8 mouse cellular contexts compared by ENCODE assay signal in the genomic region with DNA sequence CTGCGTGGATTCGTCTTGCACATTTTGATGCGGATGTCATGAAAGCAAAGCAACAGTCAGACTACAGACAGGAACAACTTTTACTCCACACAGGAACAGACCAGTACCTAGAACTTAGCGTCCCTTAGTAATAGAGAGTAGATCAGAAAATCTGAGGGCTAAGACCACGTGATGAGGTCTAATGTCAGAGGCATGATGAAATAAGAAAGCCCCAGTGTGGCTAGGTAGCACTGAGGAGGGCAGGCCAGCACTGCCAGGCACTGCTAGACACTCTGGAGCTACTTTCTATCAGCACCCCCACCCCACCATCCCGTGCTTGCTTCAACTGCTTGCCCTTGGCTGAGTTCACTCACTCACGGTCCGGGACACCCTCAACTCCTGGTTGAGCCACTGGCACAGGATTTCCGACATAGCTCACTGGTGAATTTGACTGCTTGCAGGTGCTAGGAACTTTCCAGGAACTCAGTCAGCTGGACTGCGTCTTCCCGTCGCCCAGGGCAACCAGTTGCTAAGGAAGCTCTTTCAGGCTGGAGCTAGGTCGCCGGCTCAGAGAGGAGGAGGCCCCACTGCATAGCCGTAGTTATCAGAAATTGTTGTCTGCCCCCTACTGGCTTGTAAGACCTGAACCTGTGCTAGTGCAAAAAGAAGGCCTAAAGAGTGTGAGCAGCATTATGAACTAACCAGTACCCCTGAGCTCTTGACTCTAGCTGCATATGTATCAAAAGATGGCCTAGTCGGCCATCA. TPM values are rescaled to one million over a fixed set of nuclear protein-coding genes. Genes with fewer than 3 reads are reported as not detected.
DNase-seq lines count a peak whose midpoint lies in the region; ATAC-seq and TF ChIP-seq lines count a peak whose summit lies in the region.

A gene (minus strand): TSS at position 510 of the 744 bp plus-strand sequence.

- H3K27ac ChIP-seq in brown adipose tissue, adult 24 weeks (replicated peaks; ENCODE audit: low read depth, low read length): no peak within 1 kb of the TSS
- no peak within 1 kb of the TSS for H3K27ac ChIP-seq in forebrain, embryonic 11.5 days (ENCODE audit: low read depth, low read length)
- no peak within 1 kb of the TSS for H3K27ac ChIP-seq in heart, postnatal 0 days (ENCODE audit: low read depth)
- no peak within 1 kb of the TSS for H3K27ac ChIP-seq in liver, embryonic 12.5 days
- H3K27ac ChIP-seq in stomach, embryonic 14.5 days (ENCODE audit: low read length): no peak within 1 kb of the TSS

- no peak for TF ChIP-seq EP300 in heart, postnatal 0 days (IDR thresholded peaks at IDR 0.05; ENCODE audit: low read depth)

- H3K27me3 ChIP-seq in forebrain, embryonic 11.5 days (ENCODE audit: control insufficient read depth, insufficient read depth, low read length): no peaks in the 10 kb centered on the region
- H3K27me3 ChIP-seq in heart, postnatal 0 days (ENCODE audit: control insufficient read depth, insufficient read depth, low read length): no peaks in the 10 kb centered on the region
- H3K27me3 ChIP-seq in liver, embryonic 12.5 days (replicated peaks): no peaks in the 10 kb centered on the region
- no peaks in the 10 kb centered on the region for H3K27me3 ChIP-seq in stomach, embryonic 14.5 days (ENCODE audit: control insufficient read depth, insufficient read depth, low read length)

- peak within 1 kb of the TSS; percentile 46 for H3K4me2 ChIP-seq in forebrain, embryonic 11.5 days (ENCODE audit: low read depth, low read length, severe bottlenecking)
- peak within 1 kb of the TSS; percentile 51 for H3K4me2 ChIP-seq in heart, postnatal 0 days (ENCODE audit: low read depth, low read length)
- peak within 1 kb of the TSS; percentile 58 for H3K4me2 ChIP-seq in liver, embryonic 12.5 days
- H3K4me2 ChIP-seq in stomach, embryonic 14.5 days (replicated peaks; ENCODE audit: low read depth, low read length): no peak within 1 kb of the TSS; the same call in 1 of the 2 replicates

- no peaks in the 10 kb centered on the region for H3K9me3 ChIP-seq in forebrain, embryonic 11.5 days (ENCODE audit: control insufficient read depth, low read length)
- no peaks in the 10 kb centered on the region for H3K9me3 ChIP-seq in heart, postnatal 0 days (replicated peaks; ENCODE audit: control insufficient read depth, low read length)
- no peaks in the 10 kb centered on the region for H3K9me3 ChIP-seq in liver, embryonic 12.5 days (replicated peaks)
- no peaks in the 10 kb centered on the region for H3K9me3 ChIP-seq in stomach, embryonic 14.5 days (ENCODE audit: control insufficient read depth, low read depth, low read length)

- no peak within 1 kb of the TSS for H3K9ac ChIP-seq in forebrain, embryonic 11.5 days (ENCODE audit: low read length)
- no peak within 1 kb of the TSS for H3K9ac ChIP-seq in heart, postnatal 0 days (replicated peaks; ENCODE audit: low read depth, low read length)
- H3K9ac ChIP-seq in liver, embryonic 12.5 days: no peak within 1 kb of the TSS
- H3K9ac ChIP-seq in stomach, embryonic 14.5 days (replicated peaks; ENCODE audit: low read depth, low read length): no peak within 1 kb of the TSS

- H3K36me3 ChIP-seq in forebrain, embryonic 11.5 days (ENCODE audit: control insufficient read depth, insufficient read depth, low read length): no peaks in the 10 kb centered on the region
- no peaks in the 10 kb centered on the region for H3K36me3 ChIP-seq in heart, postnatal 0 days (replicated peaks; ENCODE audit: control insufficient read depth, insufficient read depth, low read length)
- H3K36me3 ChIP-seq in liver, embryonic 12.5 days: no peaks in the 10 kb centered on the region
- no peaks in the 10 kb centered on the region for H3K36me3 ChIP-seq in stomach, embryonic 14.5 days (ENCODE audit: control insufficient read depth, insufficient read depth, low read length)

- WGBS in forebrain, embryonic 11.5 days: 28% methylated on average over 15 of the region's 16 CpGs
- WGBS in heart, postnatal 0 days: 21% methylated on average over 16 of the region's 16 CpGs
- WGBS in liver, embryonic 12.5 days (ENCODE audit: insufficient replicate concordance): 23% methylated on average over 15 of the region's 16 CpGs
- WGBS in stomach, embryonic 14.5 days: 27% methylated on average over 16 of the region's 16 CpGs

- TF ChIP-seq CTCF in heart, postnatal 0 days (IDR thresholded peaks at IDR 0.05; ENCODE audit: low read depth): peak; percentile 30

- peak within 1 kb of the TSS; percentile 32; the same call in 1 of the 2 replicates for H3K4me3 ChIP-seq in brown adipose tissue, adult 24 weeks (ENCODE audit: insufficient read depth, low read depth, low read length)
- peak within 1 kb of the TSS; percentile 19; the same call in 1 of the 2 replicates for H3K4me3 ChIP-seq in forebrain, embryonic 11.5 days (ENCODE audit: low read depth, low read length)
- peak within 1 kb of the TSS; percentile 31 for H3K4me3 ChIP-seq in heart, postnatal 0 days (ENCODE audit: low read depth, low read length)
- peak within 1 kb of the TSS; percentile 38 for H3K4me3 ChIP-seq in liver, embryonic 12.5 days
- H3K4me3 ChIP-seq in stomach, embryonic 14.5 days (ENCODE audit: low read depth, low read length): 0 out of 2 replicates have a peak within 1 kb of the TSS, but pooled peaks have one; percentile 5

- ATAC-seq in CD4-positive, CD25-positive, alpha-beta regulatory T cell, adult 4 months: peak; percentile 95
- peak; percentile 94 for ATAC-seq in forebrain, embryonic 11.5 days (replicated peaks; ENCODE audit: low FRiP score)
- peak; percentile 77 for ATAC-seq in heart, postnatal 0 days (ENCODE audit: insufficient read depth, low read depth)
- ATAC-seq in liver, embryonic 12.5 days: peak; percentile 74
- peak; percentile 84 for ATAC-seq in stomach, embryonic 14.5 days (ENCODE audit: insufficient number of reproducible peaks, insufficient read depth, low FRiP score, low read depth)

- H3K4me1 ChIP-seq in brown adipose tissue, adult 24 weeks (ENCODE audit: control insufficient read depth, insufficient read depth, insufficient read length, low read length): no peaks in the 10 kb centered on the region
- H3K4me1 ChIP-seq in forebrain, embryonic 11.5 days (replicated peaks; ENCODE audit: control insufficient read depth, insufficient read depth, low read length): no peaks in the 10 kb centered on the region
- H3K4me1 ChIP-seq in heart, postnatal 0 days (ENCODE audit: control insufficient read depth, insufficient read depth): no peaks in the 10 kb centered on the region
- 0 out of 2 replicates have a peak, but pooled peaks cover 4% of the 10 kb centered on the region for H3K4me1 ChIP-seq in liver, embryonic 12.5 days
- H3K4me1 ChIP-seq in stomach, embryonic 14.5 days (ENCODE audit: control insufficient read depth, insufficient read depth, low read length): 0 out of 2 replicates have a peak, but pooled peaks cover 2% of the 10 kb centered on the region

- peak; percentile 78 for DNase-seq in forebrain, embryonic 11.5 days (ENCODE audit: low spot score)
- DNase-seq in heart, postnatal 0 days (ENCODE audit: low spot score): peak; percentile 75
- DNase-seq in kidney, postnatal 25 days: peak; percentile 74 to 86
- peak; percentile 58 to 73 for DNase-seq in natural killer cell, adult 2 months (ENCODE audit: low spot score in 2 of 2)

RNA-seq across cellular contexts. Expression of the gene that starts here (rescaled TPM):
- polyA plus RNA-seq in CD4-positive, CD25-positive, alpha-beta regulatory T cell, adult 4 months (2017; shearing (Covaris generic)): 1 to 10 TPM; 1.5 to 2.2 TPM
- polyA plus RNA-seq in brown adipose tissue, adult 24 weeks (2012; ENCODE audit: insufficient read depth, insufficient read length, missing spikeins): not detected in 2 replicates
- 0.73 and 0.94 TPM in 2 replicates for polyA plus RNA-seq in forebrain, embryonic 11.5 days (2014; fragmentation: Nextera tagmentation; extraction: Ambion mirVana)
- total RNA-seq in heart, postnatal 0 days (2014; rRNA removed; ENCODE audit: low replicate concordance): 1.1 TPM in 1 of 2 replicates, not detected in the other
- 0.11 and 0.21 TPM in 2 replicates for polyA plus RNA-seq in heart, postnatal 0 days (2015; fragmentation: Nextera tagmentation; extraction: Ambion mirVana)
- 0.11 and 0.20 TPM in 2 replicates for polyA plus RNA-seq in liver, embryonic 12.5 days (2016; fragmentation: Nextera tagmentation; extraction: Ambion mirVana)
- polyA plus RNA-seq in stomach, embryonic 14.5 days (2014; fragmentation: Nextera tagmentation; extraction: Ambion mirVana): 0.13 TPM in 1 of 2 replicates, not detected in the other

Comparison
In these comparisons a context has a peak if more than half of its experiments do, and no peak if none do; other contexts are left out.
1. Peak in DNase-seq, ATAC-seq, H3K4me3 ChIP-seq and H3K4me2 ChIP-seq in forebrain, embryonic 11.5 days; RNA of the gene not detected or under 1 TPM.
2. Peak in ATAC-seq, H3K4me3 ChIP-seq and H3K4me2 ChIP-seq in liver, embryonic 12.5 days; RNA of the gene not detected or under 1 TPM.
3. Peak in ATAC-seq and H3K4me3 ChIP-seq in stomach, embryonic 14.5 days; RNA of the gene not detected or under 1 TPM.